17 mouse cellular contexts compared by ENCODE assay signal in the genomic region with DNA sequence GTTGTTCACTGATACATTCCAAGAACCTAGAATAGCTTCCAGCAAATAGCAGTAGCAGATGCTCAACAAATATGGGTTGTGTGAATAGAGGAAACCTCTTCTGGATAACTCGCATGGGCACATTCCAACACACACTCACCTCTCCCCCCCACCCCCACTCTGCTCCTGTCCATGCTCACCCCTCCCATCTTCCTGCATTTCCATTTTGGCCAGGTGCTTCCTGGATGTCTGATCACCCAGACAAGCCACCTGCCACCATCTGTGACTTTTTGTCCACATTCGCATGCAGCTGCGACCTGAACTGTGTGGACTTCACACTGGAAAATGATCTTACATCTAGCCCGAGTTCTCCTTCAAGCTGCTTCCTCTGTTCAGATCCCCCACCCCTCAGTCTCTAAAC.
DNase-seq lines count a peak whose midpoint lies in the region; ATAC-seq and TF ChIP-seq lines count a peak whose summit lies in the region.
"Had no signal": no experiment of that assay in that cellular context is flagged by ENCODE, and none has a peak within 500 bp of the region (broad histone marks: within the 10 kb centered on the region; RNA-seq: fewer than 3 reads in every experiment).

No protein-coding gene starts in this region.

- no peak for TF ChIP-seq POLR2A in lung, adult 2 months (IDR thresholded peaks at IDR 0.05; ENCODE audit: borderline replicate concordance, extremely low read depth, low read depth, low read length)

- peak; percentile 33 to 35 for DNase-seq in cerebellum, postnatal 10 days
- DNase-seq in cerebellum, adult 9-10 months: no peak
- DNase-seq in lung, adult 2 months: no peak
- peak; percentile 26 for DNase-seq in urinary bladder, postnatal 14 days (ENCODE audit: low spot score)
- DNase-seq in urinary bladder, postnatal 25 days (ENCODE audit: low spot score): no peak
- DNase-seq in right cerebral cortex, postnatal 10 days (ENCODE audit: low spot score in 2 of 2): no peak
- DNase-seq: adrenal gland, adult 2 months; adrenal gland, postnatal 10 days; adrenal gland, postnatal 25 days; cerebellum, adult 11 months; cerebellum, adult 8-10 months; forebrain, postnatal 0 days had no signal

- H3K27ac ChIP-seq in lung, embryonic 15.5 days: no peak overlapping the region
- H3K27ac ChIP-seq: embryonic facial prominence, embryonic 10.5 days; embryonic facial prominence, embryonic 12.5 days; forebrain, embryonic 13.5 days; forebrain, embryonic 15.5 days had no signal

- no peaks in the 10 kb centered on the region for H3K9me3 ChIP-seq in lung, embryonic 15.5 days
- H3K9me3 ChIP-seq: embryonic facial prominence, embryonic 10.5 days; embryonic facial prominence, embryonic 12.5 days; forebrain, embryonic 13.5 days; forebrain, embryonic 15.5 days had no signal

- no peaks in the 10 kb centered on the region for H3K27me3 ChIP-seq in lung, embryonic 15.5 days
- H3K27me3 ChIP-seq: embryonic facial prominence, embryonic 12.5 days; forebrain, embryonic 13.5 days; forebrain, embryonic 15.5 days had no signal

- no peak overlapping the region for H3K4me2 ChIP-seq in lung, embryonic 15.5 days
- H3K4me2 ChIP-seq: embryonic facial prominence, embryonic 12.5 days; forebrain, embryonic 13.5 days; forebrain, embryonic 15.5 days had no signal

- no peak overlapping the region for H3K4me3 ChIP-seq in lung, embryonic 15.5 days
- no peak overlapping the region for H3K4me3 ChIP-seq in lung, adult 2 months (replicated peaks; ENCODE audit: extremely low read depth, low read depth, low read length)
- H3K4me3 ChIP-seq: embryonic facial prominence, embryonic 10.5 days; embryonic facial prominence, embryonic 12.5 days; forebrain, embryonic 13.5 days; forebrain, embryonic 15.5 days had no signal

- ATAC-seq in lung, embryonic 15.5 days (ENCODE audit: borderline replicate concordance, extremely low read depth, low FRiP score, low TSS enrichment): peak; percentile 49; the same call in 1 of the 2 replicates
- ATAC-seq: forebrain, embryonic 13.5 days; forebrain, embryonic 15.5 days; forebrain, postnatal 0 days had no signal

- H3K4me1 ChIP-seq in lung, embryonic 15.5 days: no peaks in the 10 kb centered on the region
- no peaks in the 10 kb centered on the region for H3K4me1 ChIP-seq in lung, adult 2 months (ENCODE audit: control insufficient read depth, insufficient read depth, low read length)
- H3K4me1 ChIP-seq: embryonic facial prominence, embryonic 10.5 days; embryonic facial prominence, embryonic 12.5 days; forebrain, embryonic 13.5 days had no signal

- H3K36me3 ChIP-seq in lung, embryonic 15.5 days: no peaks in the 10 kb centered on the region
- H3K36me3 ChIP-seq: embryonic facial prominence, embryonic 10.5 days; embryonic facial prominence, embryonic 12.5 days; forebrain, embryonic 15.5 days had no signal

- H3K9ac ChIP-seq in lung, embryonic 15.5 days: no peak overlapping the region
- H3K9ac ChIP-seq: embryonic facial prominence, embryonic 12.5 days; forebrain, embryonic 13.5 days; forebrain, embryonic 15.5 days; forebrain, postnatal 0 days had no signal

- WGBS in lung, embryonic 15.5 days: 64% methylated on average over 4 of the region's 4 CpGs
- WGBS in lung, adult 2 months: 59% methylated on average over 4 of the region's 4 CpGs

- TF ChIP-seq CTCF in lung, adult 2 months (IDR thresholded peaks at IDR 0.05; ENCODE audit: insufficient read depth, low read length): no peak

Comparison
In these comparisons a context has a peak if more than half of its experiments do, and no peak if none do; other contexts are left out.
1. DNase-seq: peak in cerebellum, postnatal 10 days (2 of 2) and urinary bladder, postnatal 14 days (single experiment); none in cerebellum, adult 9-10 months (single experiment), lung, adult 2 months (single experiment), urinary bladder, postnatal 25 days (single experiment) and right cerebral cortex, postnatal 10 days (0 of 2).